Mouse (Mus musculus) embryo, embryonic 11 days (tissue): ENCODE measurements at regions not wholly inside any gene's neighbourhood (a gene's known extent, or its start where the extent isn't known, plus 50 kb on each side); places are given as distances from the start of the nearest gene placed in this dataset.

Experiments used
- DNase-seq: peaks from one replicate; pipeline ENCODE4 v3.0.0-alpha.2; 2015

DNA sequence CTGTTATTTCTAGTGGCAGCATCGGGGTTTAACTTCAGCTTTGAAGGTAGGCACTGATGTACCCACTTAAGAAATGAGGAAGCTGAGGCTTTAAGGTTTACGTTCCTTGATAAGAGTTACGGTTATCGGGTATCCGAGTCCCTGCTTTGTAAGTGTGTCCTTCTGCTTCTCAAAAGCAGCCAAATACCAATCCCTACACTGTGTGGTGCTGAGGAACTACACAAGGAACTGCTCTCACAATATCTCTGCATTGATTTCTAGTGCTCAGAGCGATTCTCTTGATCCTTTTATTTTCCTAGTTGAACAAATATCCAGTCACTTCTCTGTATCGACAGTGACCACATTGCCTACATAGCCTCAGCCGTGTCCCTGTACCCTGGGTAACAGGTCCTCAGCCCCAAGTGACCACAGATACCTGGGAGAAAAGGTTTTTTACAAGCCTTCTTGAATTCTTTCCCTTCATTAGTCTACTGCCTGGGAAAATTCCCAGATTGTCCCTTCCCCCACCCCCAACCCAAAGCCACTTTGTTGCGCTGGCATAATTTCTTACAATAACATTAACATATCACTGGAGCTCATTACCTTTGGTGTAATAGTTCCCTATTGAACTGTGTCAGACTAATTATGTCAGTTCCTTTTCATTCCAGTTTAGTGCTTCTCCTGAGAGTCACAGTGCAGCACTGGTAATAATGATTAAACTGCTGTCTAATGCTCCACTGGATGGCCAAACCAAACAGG is 184.0 kb upstream of the Nlrp1b start:
- peak; percentile 16 for DNase-seq

DNA sequence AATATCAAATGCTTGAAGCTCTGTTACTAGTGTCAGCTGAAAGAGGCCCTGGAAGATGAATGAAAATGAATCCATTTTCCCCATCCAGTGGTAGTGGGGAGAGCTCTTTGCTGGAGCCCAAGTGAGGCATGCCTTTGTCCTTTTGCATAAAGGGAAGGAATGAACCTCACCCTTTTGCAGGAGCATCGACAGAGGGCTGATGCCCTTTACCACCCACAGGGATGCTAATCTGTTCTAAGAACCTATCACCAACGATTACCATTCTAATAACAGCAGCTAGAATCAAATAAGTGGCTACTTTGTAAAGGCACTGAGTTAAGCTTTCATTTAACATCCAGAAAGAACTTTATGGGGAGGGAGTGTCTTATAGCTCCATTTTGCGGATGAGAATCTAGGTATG is 184.9 kb upstream of the Nlrp1b start:
- no peak for DNase-seq

DNA sequence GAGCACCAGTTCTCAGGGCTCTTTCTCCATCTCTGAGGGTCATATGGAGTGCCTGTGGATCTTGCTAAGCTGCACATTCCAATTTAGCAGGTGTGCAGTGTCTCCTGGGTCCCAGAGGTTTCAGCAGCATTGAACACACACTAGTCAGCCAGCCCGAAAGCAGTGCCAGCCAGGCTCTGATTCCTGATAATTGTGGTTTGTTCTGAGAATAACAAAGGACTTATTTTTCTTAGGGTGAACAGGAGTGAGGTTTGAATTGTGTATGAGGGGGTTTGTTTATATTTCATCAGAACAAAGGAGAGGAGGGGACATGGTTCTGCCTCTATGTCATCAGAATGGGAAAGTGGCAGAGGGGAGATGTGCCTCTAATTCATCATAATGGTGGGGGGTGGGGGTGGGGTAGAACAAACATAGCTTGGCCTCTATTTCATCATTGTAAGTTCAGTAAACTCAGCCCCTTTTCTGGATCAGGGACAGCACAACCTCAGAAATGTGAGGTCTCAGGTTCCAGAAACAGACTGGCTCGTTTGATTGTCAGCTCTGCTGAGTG is 191.8 kb upstream of the Nlrp1b start:
- no peak for DNase-seq

DNA sequence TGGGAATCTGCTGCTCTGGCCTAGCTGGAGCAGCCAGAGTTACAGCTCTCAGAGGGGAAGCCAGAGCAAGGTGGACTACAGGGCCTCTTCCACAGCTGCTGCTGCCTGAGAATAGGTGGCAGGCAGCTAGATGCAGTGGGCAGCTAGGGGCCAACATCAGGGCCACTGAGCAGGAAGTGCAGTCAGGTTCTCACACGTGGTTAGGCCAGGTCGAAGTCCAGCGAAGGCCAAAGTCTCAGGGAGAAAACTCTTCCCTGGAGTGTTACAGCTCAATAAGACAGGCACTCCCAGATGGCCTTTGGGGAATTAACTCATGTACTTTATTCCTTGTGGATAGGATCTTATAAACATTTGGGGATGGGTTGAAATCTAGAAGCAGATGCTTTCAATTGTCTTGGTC is 192.7 kb upstream of the Nlrp1b start:
- no peak for DNase-seq

DNA sequence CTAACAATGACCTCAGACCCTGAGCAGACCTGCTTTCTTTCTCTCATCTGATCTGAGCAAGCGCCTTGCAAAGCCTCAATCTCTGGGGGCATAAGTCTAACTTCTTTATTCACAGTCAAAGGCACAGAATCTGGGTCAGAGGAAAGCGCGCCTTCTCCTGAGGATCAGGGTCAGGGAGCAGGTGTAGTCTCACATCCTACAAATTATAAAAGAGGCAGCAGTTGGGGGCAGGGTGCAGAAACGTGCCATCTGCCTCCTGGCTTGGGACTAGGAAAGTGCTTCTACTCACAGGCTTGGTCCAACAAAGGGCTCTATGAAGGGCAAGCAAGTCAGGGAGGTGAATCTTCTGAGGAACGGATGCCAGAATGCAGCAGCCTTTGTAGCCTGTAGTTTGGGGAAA is 194.3 kb upstream of the Nlrp1b start:
- DNase-seq: no peak

DNA sequence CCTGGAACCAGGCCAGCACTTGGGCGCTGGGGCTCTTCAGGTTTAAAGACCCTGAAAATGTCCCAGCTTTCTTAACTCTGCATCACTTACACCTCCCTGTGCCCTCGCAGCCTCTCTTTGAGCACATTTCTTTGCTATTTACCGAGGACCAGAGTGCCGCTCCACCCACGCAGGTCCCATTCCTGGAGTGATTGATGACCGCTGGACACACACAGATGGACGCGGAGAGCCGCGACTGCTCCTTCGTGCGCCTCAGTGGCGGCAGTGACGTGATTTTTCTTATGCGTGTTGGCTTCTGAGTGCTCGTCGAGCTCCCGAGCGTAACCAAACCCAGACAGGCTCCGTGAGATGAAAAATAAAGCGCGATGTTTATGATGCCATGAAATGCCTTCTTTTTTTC is 199.2 kb upstream of the Nlrp1b start:
- DNase-seq: no peak

DNA sequence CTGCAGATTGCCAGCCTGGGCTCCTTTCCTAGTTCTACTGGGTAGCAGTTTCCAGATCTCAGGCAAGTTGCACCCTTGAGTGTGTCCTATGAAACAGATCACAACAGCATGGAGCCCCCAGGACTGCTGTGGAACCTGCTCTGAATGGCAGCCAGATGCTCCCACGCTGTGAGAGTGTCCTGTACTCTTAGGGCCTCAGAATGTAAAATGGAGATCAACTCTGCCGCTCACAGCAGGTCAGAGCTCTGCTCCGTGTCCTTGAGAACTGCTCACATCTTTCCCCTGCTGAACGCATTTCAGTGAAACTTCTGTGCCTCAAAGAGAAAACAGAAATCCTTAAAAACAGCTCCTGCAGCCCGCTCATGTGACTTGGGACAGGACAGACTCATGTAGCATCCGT is 203.7 kb upstream of the Nlrp1b start:
- DNase-seq: no peak

DNA sequence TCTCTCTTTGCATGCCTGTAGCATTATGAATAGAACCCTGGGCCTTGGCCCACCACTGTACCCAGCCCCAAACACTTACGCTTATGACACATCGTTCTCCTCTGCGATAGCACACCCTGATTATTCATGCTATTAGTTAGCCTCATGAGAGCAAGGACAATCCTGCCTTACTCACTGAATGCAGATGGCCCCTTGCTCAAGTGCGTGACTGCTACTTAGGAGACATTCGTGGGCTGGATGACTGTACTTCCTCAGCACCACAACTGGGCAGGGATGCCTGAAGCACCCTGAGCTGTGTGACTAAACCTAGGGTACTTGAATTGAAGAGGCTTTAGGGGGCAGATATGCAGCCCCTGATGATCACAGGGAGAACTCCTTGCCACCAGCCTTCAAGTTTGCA is 204.4 kb upstream of the Nlrp1b start:
- DNase-seq: no peak

DNA sequence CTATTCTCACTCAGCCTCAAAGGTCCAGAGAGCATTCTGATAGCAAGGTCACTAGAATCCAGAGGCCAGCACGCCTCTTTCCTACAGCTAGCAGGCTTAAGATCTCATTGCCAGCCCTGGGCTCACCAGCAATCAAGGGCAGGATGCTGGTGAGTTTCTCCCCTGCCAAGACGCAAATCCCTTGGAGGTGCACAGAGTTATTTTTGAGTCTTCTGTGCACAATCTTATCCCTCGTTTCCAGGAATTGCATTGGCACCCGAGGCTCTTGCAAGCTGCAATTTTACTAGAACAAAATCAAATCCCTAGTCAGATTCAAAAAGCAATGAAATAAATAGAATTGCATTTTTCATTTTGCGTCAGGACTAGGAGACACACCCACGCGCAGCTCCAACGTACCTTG is 205.2 kb upstream of the Nlrp1b start:
- no peak for DNase-seq

DNA sequence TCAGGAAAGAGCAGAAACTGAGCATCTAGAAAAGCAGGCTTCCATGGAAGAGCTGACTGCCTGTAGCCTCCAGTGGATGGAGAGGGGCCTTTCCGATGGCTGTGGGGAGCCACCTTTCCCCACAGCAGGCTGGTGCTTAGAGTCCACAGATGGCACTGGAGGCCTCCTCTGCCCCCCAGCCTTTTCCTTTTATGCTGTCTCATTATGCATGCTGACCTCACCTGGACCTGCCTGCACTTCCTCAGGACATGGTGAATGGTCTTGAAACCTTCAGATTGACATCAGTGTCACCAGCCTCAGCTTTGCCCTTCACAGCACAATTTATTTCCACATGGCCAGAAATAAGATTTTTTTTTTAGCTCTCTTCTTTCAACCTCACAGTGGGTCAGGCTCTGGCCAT is 205.8 kb upstream of the Nlrp1b start:
- no peak for DNase-seq

DNA sequence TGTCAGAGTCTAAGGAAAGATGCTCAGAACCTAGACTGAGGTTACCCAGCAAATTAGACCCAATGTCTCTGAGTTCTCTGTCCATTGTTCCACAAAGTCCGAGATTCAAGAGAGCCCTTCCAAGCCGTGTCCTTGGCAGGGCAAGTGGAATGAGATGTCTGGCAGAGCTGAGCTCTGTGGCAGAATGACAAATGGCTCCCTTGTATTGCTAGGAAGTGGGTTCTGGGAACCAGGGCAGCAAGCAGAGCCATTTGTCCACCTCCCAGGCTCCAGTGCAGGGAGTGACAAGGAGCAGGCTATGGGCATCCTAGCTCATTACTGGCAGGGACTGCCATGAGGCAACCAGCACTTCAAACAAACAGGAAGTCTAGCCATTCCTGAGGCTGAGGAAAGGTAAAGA is 206.3 kb upstream of the Nlrp1b start:
- DNase-seq: no peak

DNA sequence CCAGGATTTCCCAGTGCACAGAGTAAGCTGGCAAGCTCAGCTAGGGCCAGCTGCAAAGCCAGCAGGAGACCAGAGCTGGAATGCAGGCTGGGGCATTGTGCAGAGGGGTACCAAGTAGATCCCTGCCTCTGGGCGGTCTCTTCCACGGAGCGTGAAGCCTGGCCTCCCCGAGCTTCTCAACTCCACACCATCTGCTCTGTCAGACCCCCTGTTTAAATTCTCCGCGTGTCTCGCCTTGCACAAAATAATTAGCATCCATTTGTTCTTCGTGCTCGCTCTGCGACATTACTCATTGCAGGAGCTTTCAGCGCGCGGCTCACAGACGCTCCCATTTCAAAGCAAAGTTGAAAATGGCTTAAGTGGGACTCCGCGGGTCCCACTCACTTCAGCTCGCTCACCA is 209.3 kb upstream of the Nlrp1b start:
- peak; percentile 54 for DNase-seq

DNA sequence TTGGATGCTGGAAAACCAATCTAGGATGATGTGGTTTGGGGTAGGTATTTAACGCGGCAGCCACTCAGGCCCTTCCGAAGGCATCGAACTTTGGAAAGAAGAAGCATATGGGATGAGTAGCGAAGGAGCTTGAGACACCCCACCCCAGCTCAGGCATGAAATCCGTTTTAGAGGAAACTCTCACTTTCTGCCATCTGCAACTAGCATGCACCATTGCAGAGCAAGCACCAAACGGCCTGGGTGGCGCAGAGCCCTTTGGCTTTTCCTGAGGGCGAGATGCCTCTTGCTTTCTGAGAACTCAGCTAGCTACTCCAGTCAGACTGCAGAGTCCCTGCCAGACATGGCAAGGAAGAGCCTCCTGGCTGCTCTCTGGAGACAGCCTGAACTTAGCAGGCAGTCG is 209.9 kb upstream of the Nlrp1b start:
- no peak for DNase-seq

DNA sequence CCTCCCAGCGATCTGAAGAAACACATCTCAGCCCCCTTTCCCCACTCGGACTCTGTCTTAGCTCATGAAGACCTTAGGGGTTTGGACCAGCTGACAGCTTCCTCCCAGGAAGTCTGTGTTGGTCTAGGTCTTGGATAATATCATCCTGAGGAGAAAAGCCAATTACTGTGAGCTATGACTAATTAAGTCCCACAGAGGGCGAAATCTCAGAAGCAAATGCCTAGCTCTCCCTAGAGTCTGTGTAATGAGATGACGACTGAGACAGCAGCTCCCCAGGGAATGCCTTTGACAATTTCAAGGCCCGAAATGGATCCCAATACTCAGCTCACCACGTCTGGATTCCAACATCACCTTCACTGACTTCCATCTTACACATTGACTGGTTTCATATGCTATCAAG is 213.5 kb upstream of the Nlrp1b start:
- no peak for DNase-seq

DNA sequence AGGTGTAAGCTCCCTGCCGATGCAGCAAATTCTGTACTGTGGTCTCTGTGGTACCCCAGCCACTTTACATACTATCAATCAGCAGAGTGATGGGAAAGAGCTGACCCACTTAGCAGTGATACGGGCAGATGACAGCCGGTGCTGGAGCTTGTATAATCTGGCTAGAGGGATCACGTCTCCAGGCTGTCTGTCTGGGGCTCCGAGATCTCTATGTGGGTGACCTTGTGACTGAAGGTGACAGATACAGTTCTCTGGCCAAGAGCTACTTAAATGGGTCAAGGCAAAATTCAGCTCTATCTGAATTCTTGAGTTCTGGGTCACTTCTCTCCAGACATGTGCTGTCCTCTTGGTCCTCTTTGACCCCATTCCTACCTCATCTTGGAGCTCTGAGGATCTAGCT is 216.1 kb upstream of the Nlrp1b start:
- DNase-seq: no peak

DNA sequence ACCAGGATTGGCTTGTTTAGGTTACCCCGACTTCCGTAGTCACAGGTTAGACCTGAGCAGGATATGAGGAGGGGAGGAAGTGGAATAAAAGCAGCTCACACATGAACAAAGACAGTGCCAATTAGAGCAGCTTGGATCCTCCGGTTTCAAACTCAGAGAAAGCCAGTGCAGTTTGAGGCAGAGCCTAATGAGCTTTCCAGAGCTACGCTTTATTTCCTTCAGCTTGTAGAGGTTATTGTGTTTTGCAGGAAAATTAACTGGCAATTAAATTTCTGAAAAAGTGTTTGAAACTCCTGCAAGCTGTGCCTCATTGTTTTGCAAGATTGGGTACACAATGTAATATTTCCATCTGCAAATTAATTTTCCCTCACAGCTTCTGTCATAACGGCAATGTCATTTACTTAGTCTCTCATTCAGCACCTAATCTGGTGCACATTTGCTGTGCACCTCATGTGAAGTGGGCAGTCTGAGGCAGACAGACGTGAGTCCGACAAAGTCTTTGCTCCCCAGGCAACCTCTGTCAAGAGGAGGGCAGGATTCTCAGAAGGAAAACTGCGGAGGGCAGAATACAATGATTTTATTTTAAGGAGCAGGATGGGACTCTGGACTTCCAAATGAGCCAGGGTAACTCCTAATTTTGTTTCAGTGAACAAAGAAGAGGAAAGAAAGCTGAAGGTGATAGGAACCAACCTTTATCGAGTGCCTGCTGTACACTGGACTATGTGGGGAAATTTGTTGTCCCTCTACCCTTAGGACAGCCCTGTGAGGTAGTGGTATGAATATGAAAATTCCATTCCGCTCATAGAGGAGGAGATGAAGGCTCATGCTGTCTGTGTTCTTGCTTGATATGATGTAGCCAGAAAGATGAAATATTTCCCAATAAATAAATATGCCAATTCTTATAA is 217.6 kb upstream of the Nlrp1b start:
- no peak for DNase-seq

DNA sequence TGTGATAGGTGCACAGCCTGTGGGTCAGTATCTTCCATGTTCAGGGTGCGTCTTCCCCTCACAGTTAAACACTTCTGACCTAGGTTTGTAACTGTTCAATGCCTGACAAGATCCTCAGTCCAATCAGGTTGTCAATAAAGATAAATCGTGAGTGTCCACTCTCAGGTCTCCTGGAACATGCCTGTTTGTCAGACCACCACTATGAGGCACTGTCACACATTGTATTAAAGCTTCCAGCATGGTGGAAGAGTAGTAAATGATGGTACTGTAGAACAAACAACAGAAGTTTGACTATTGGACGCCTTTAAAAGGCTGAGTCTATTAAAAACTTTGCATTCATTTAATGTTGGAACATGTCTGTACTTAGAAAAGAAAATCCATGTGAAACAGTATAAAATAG is 249.6 kb upstream of the Nlrp1b start:
- DNase-seq: no peak

DNA sequence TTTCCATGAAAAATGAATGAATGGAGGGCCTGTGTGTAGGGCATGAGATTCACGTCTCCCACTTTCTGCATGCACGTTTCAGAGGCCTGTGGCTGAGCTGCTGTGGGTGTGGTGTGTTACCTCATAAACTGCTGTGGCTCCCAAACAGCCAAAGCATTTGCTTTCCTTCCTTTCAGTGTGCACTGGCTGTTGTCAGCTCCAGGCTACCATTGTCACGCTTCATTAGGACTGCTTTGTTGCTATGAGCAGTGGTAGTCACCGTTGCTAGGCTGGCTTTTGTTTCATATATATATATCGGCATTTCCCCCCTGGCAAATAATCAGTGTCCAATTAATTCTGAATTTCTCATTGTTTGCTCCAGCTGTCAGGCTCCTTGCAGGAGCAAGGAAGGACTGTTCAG is 251.9 kb upstream of the Wscd1 start:
- DNase-seq: peak; percentile 74

DNA sequence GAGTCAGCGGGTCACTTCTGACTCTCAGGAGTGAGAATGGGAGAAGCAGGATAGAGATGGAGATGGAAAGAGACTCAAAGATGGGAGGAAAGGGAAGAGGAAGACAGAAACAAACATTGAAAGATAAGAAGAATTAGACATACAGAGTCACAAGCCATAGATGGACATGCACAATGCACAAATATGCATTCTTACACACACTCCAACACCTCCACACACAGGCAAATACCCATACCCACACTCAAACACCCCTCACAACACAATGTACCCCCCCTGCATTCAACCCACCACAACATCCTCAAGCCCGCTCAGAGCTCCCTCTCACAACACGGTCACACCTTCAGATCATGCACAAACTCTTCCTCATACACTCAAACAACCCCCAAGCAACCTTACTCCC is 251.4 kb upstream of the Wscd1 start:
- no peak for DNase-seq

DNA sequence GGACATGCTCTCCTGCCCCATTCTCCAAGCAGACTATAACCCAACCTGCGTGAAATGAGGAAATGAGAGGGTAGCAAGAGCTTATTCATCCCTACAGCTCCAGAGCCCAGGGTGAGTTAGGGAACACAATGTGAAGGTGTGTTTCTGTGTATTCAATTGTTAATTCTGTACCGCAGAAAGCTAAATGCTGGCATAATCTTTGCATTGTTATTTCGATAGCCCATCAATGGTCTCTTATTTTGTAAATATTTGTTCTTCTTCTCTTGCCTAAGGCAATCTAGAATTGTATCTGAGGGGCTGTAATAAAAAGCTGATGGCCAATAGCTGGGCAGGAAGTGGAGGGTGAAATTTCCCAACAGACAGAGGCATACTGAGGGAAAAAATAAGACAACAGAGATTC is 247.6 kb upstream of the Wscd1 start:
- no peak for DNase-seq

DNA sequence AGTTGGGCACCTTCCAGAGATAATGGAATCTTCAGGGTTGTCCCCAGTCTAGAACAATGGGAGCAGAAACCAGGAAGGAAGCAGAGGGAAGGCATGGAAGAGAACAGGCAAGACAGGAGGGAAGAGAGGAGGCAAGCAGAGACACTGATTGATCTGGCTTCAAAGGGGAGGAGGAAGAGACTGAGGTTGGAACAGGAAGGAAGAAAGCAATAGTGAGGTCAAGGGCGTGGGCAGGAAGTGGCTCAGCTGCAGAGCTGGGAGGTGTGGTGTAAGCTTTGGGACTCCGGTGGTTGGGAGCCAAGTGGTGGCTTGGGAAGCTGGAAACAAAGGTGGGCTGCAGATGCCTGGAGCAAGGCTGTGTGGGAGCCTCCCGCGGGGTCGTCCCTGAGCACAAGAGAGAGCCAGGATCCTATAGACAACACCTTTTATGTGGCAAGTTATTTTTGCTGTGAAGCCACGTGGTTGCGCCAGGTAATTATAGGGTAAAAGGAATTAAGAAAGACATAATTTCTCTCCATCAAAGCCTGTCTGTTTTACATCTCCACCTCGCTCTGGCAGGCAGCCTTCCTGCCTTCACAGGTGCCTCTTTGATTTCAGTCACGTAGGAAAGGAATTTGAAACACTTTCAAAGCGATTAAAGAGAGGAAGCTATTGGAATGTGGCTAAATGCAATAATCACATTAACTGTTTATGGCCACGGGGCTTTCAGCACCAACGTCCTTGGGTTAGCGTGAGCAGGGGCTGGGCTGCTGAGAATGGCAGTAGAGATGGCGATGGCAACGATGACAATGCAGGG is 237.3 kb upstream of the Wscd1 start:
- no peak for DNase-seq

DNA sequence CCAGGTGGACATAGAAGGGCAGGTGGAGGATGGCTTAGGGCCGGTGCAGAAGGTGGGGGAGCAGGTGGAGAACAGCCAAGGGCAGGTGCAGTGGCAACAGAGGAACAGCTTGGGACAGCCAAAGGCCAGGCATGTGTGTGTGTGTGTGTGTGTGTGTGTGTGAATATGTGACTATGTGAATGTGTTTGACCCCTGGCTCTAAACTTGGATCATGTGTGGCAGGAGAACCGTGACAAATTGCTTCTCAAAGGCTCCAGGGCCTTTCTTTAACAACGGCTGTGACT is 236.7 kb upstream of the Wscd1 start:
- DNase-seq: no peak

DNA sequence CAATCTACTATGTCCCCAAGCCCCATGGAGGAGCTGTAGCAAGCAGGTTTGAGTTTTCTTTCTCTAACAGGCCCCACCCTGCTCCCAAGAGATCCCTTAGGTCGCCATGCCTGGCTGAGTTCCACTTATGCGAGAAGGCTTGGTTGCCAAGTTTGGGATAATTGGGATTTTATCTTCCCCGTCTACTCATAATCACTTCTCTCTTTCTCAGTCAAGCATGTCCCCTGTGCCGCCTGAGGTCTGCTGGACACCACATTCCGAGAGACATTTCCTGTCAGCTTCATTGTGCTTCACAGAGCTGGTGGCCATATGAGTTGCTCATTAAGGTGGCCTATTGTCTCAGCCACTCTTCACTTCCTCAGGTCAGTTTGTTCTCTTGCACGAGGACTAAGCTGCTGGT is 234.5 kb upstream of the Wscd1 start:
- DNase-seq: no peak

DNA sequence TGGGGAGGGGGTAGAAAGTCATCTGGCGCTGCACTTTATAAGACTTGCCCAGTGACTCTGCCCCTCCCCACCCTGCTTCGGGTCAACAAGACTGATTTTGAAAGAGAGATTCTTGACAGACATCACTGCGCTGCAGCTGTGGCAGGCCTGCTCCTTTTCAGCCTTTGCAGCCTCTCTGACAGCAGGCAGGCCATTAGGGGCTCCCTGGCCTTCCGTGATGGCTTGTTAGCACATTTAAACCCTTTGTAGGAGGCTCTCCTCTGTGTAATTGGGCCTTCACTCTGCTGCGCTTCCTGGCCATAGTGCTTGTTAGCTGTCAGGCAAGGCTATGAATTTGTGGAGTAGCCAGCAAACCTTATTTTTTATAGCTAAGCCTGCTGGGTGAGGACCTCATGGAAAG is 232.3 kb upstream of the Wscd1 start:
- peak; percentile 64 for DNase-seq
